Mouse (Mus musculus) adrenal gland, adult 2 months (tissue): ENCODE data around the gene Pkd2l1. TPM values are rescaled to one million over a fixed set of nuclear protein-coding genes. Genes with fewer than 3 reads are reported as not detected.

Source experiments
- DNase-seq: peaks from one replicate; pipeline ENCODE4 v3.0.0; 2021
- long read RNA-seq: library from polyadenylated mRNA; stranded (forward); transcript quantifications from one replicate; pipeline ENCODE4 v2.0.0, GENCODE M21; 2021
- polyA plus RNA-seq: library from polyadenylated mRNA; depleted of rRNA; stranded (reverse); fragments of >200 nt; gene quantifications from 2 replicates; pipeline ENCODE4 v1.2.3, GENCODE M21; 2012; rRNA removed
- total RNA-seq, 2 experiments: library from RNA; stranded (reverse); gene quantifications; 2 replicates each; pipeline ENCODE4 v1.2.3; 2021

Pkd2l1 gene
- not detected for total RNA-seq
- polyA plus RNA-seq = 0.02 TPM in 1 of 2 replicates, not detected in the other
- long read RNA-seq = 0 reads

DNA sequence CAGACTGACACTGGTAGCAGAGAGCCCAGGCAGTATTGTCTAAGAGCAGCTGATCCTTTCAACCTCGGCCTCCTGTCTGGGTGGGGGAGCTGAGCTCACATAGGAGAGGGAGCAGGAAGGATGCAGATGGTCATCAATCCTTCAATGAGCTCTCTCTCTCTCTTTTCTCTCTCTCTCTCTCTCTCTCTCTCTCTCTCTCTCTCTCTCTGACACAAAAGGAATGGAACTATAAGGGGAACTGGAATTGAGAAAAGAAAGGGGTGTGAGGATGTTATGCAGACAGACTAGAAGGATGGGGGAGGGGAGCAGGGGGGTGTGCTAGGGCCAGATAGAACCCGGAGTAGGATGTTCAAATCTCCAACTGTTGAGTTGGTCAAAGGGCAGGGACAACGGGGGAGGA lies at the start of gene Pkd2l1:
Gene Pkd2l1, minus strand, starts transcription at position 101 of the 400 bp plus-strand sequence.
- no peak for DNase-seq

- DNase-seq = no peak
Observed at GRCm38 (mm10) chr19:44238906-44239305, 46.7 kb upstream of the Pkd2l1 start.

- no peak for DNase-seq
Observed at GRCm38 (mm10) chr19:44237471-44238006, 45.3 kb upstream of the Pkd2l1 start.

- DNase-seq = no peak
Observed at GRCm38 (mm10) chr19:44231608-44232151, 39.4 kb upstream of the Pkd2l1 start.

DNA sequence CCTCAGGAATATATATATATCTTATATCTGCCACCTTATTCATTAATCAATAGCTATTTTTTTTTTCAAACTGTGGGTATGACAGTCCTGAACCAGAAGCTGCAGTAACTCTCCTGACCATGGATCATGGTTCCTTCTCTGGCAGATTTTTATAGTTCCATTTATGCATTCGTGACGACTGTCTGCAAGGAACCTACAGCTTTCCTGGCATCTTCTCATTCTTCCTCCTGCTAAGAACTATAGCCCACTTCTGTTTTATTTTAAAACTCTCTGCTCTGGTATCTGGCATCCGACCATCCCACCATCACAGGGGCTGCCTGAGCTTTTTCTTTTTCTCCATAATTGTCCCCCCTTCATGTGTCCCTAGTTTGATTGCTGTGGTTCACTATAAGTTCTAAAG lies 38.0 kb upstream of the Pkd2l1 start:
- DNase-seq = no peak

DNA sequence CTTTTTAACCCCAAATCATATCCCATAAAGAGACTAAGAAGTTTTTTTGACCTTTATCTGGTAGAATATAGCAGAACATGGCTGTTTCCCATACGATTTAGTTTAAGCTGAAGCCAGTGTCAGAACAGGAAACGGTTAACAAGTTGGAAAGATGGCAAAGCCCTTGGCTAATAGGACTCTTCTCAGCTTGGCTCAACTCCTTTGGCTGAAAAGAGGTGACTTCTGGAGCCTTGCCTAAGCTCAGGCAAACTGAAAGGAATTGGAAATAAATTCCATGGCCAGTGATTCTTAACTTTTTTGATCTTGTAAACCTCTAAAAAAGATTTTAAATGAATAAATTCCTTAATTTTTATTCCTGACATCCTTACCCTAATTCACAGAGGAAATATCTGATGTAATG lies 37.5 kb upstream of the Pkd2l1 start:
- DNase-seq = no peak

DNA sequence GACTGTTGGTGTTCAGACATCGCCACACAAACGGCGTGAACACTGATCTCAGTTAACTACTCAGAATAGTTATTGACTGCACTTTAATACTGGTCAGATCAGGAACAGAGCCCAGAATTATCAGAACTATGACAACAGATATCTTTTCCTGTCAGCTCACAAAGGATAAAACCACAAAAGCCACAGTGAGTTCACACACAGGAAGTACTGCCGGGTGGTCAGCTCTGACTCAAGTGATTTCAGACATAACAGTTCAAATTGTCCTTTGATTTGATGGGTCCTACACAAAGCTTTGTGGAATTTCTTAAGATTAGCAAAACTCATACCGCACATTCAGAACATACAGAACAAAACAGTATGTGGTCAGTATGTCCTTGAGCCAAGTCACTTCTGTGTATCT lies 33.5 kb upstream of the Pkd2l1 start:
- DNase-seq = no peak

DNA sequence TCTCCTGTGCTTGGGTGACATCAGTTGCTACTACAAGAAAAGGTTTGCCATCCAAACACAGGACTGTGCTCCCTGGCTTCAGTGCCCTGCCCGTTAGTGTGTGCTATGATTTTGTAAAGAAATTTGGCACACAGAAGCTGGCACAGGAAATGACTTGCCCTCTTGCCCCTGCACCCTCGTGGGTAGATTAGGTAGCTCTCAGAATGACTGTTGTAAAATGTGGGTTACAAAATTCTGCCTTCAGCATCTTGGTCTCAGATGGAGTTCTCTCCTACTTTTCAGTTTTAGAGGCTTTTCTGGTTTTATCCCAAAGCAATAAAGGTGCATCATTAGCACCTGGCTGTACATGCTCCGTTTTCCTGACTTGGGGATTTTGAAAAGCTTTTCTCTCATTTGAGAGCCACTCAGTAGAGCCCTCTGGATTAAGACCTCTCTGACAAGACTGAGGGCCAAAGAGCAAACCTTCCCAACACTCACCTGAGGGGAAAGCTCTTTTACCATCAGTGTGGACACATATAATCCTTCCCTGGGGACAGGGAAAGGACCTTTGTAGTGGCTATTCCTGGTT lies 25.8 kb upstream of the Pkd2l1 start:
- DNase-seq = no peak

DNA sequence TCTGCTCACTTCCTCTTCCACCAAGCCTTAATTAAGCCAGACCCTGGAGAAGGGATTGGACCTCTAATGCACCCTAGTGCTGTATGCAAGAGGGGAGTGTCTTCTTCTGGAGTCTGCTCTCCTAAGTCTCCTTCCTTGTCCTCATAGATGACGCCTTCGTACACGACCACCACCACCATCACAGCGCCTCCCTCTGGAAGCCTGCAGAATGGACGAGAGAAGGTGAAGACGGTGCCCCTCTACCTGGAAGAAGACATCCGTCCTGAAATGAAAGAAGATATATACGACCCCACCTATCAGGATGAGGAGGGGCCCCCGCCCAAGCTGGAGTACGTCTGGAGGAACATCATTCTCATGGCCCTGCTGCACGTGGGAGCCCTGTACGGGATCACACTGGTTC lies 23.0 kb upstream of the Pkd2l1 start:
- DNase-seq = no peak

GRCm38 (mm10) chr19:44207079-44207478 lies 14.8 kb upstream of the Pkd2l1 start:
- no peak for DNase-seq

DNA sequence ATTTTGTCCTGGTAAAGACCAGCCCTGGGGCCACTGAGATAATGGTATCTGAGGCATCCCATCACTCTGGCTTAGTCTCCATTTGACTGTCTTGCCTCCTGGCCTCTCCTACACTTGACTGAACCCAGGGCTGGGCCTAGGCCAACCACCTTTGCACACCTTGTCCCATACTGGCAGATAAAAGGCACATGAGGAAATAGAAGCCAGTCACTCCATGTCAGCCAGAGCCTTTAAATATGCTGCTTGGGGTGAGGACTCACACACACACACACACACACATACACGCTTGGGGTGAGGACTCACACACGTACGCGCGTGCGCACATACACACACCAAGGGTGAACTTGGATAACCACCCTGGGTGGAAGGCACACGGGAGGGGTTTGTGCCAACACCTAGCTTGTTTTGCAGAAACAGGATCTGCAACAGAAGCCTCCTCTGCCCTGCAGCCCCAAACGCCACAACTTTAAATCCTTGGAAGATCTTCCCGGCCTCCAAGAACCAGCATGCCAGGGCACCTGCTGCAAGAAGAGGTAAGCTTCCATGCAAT lies 10.8 kb upstream of the Pkd2l1 start, which contains the start of gene Scd3:
Gene Scd3, plus strand, starts transcription at position 255 of the 550 bp plus-strand sequence.
- DNase-seq = no peak

GRCm38 (mm10) chr19:44198964-44199363 lies 6.7 kb upstream of the Pkd2l1 start:
- peak; percentile 19 for DNase-seq

DNA sequence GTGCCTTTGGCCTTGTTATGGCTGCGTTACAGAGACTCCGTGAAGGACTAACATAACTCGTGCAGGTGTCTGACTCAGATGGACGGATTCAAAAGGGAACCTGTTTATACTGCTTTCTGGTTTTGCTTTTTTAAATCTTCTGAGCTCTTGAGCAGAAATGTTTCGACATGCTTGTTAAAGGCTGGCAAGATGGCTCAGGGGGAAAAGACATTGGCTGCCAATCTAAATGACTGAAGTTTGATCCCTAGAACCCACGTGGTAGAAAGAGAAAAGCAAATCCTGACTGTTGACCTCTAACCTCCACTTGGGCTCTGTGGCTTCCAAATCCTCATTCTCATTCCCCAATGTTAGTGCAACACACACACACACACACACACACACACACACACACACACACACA lies 6.3 kb upstream of the Pkd2l1 start:
- no peak for DNase-seq

DNA sequence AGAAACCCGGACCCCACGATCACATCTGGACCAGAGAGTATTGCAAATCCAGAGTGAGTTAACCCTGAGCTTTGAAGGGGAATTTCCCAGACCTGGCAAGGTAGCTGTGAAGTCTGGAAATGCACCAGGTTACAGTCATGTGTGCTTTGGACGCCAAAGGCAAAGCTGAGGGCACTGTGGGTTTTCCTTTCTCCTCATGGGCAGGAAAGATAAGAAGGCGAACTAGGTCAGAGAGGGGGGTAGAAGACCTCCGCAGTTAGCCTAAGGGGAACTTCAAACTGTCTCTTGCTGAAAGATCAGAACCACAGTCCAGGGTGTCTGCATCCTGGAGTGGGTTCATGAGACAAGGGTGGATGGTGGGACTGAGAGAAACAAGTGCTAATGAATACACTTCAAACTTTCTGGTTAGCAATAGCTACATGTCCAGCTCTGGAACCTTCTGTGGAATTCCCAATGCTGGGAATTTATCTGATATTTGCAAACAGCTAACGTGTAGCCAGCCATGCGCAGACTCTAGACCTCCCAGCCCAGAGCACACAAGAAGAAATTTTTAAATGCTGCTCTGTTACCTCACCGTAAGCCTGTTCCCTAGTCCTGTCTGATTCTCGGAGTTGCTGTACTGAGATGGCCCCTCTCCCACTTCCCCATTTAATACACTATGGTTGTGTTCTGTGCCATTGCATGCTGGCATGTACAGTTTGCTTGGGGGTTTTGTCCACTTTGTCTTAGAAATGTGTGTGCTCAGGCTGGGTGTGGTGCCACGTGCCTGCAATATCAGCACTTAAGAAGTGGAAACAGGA lies 5.0 kb upstream of the Pkd2l1 start:
- no peak for DNase-seq

DNA sequence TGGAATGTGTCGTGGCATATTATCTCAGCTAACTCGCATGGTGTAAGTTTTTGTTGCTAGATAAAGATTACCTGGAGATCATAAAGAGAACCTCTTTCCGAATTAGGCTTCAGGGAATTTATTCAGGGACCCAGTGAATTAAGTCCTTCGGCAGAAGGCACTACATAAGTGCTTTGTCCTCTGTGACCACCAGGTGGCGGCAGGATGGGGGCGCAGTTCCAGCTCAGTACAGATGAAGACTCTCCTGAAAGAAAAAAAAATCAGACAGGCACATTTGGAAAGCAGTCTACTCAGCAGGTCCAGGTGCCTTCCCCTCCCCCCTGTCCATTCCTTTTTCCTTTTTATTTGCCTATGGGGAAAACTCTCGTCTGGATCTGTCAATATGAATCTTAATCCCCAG lies 2.9 kb upstream of the Pkd2l1 start:
- DNase-seq = peak; percentile 63

DNA sequence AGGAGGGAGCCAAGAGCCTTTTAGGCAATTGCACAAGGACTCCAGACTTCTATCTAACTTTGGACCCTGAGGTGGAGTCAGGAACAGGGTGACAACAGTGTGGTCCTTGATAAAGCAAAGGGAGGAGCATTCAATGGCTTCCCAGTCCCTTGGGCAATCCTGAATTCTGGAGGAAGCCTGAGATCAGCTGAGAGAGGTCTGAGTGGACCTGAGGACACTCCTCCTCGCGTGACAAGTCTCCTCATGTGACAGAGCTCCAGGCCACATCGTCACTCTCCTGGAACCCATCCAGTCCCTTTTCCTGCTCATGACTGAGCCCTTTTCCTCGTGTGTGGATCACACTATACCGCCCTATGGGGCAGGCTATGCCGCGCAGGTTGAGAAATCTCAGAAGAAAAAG lies 1.7 kb upstream of the Pkd2l1 start:
- DNase-seq = peak; percentile 9

DNA sequence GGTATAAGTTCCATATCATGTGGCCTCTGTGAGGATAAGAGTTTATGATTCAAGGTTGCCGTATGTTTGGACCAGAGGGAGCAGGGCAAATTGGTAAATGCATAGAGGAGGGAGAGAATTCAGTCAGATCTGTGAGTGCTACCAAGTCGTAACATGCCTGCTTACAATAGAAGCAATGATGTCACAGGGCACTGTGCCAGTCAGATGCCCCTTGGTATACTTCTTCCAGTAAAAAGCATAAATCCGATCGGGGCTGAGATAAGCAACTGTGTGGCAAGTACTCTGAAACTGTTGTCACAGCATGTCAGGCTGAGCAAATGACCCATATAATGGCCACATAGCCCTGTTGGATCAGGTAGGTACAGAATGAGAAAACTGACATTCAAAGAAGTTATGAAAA lies 3.2 kb downstream of the Pkd2l1 start:
- no peak for DNase-seq

DNA sequence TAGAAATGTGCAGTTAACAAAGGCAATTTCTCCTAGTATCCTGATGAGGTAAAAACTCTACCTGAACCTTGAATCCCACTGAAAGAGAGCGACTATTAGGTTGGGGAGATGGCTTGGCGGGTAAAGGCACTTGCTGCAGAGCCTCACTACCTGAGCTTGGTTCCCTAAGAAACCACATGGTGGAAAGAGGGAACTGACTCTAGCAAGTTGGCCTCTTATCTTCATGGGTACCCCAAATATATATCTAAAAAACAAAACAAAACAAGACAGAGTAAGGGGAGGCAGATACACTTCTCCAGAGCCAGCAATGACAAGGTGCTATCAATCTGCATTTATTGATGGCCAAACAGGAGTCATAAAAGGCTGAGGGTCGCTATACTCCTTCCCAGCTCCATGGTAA lies 8.3 kb downstream of the Pkd2l1 start:
- DNase-seq = no peak

GRCm38 (mm10) chr19:44180502-44180901 lies 11.7 kb downstream of the Pkd2l1 start:
- peak; percentile 10 for DNase-seq

- no peak for DNase-seq
Observed at GRCm38 (mm10) chr19:44176741-44177140, 15.5 kb downstream of the Pkd2l1 start.

DNA sequence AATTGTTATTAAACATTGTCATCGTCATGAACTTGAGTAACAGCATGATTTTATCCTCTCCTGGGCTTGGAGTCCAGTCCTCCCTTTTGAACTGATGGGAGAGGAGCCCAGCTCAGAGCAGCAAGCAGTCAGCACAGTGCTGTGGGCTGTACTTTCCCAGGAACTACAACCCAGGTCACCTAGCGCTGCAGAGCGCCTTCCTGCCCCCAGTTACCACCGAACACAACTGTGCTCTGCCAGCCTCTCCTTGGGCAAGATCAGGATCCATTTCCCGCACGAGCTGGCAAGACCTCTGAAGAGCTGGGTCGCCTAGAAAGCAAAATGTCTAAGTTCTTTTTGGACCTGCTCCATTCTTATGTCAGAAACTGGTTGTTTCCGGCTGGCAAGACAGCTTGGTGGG lies 17.4 kb downstream of the Pkd2l1 start:
- no peak for DNase-seq

DNA sequence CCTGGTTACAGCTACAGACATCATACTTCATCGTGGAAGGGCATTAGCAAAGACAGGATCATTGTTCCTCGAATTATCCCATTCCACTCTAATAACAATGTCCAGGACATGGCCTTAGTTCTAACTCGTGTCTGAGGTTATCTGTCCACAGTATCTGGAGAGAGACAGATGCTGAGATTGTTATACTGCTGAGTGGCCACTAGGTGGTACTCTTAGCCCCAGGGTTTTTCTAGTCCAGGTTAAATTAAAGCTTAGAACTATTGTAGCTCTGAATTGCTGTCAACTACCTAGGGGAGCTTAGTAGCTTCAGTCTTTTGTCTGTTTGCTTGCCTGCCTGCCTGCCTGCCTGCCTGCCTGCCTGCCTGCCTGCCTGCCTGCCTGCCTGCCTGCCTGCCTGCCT lies 30.7 kb downstream of the Pkd2l1 start:
- DNase-seq = no peak

DNA sequence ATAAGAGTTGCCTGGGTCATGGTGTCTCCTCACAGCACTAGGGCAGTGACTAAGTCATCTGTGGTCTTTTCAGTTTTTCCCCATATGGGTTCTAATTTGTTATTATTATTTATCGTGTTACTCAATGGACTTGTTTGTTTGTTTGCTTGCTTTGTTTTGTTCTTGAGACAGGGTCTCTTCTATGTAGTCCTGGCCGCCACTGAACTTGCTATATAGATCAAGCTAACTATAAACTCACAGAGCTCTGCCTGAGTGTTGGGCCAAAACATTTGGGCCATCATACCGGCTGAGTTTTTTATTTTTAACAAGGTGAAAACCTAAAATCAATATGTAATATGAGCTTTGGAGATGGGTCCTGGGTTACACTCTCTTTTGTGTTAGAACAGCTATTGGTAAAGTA lies 32.9 kb downstream of the Pkd2l1 start:
- no peak for DNase-seq
